Mouse (Mus musculus) layer of hippocampus, adult 18-20 months (tissue): ENCODE measurements around the gene Tbx6. TPM values are rescaled to one million over a fixed set of nuclear protein-coding genes. Genes with fewer than 3 reads are reported as not detected.

Source experiments
- DNase-seq, 2 experiments: peaks; one replicate each; pipeline ENCODE4 v3.0.0; 2022; ENCODE audit warnings: low spot score in 2 of 2
- total RNA-seq, 2 experiments: library from RNA; stranded (reverse); gene quantifications; 2 replicates each; pipeline ENCODE4 v1.2.3; 2021

The Tbx6 gene
- total RNA-seq, 2 experiments from 2014 or later: 0.56 to 0.64 TPM

GRCm38 (mm10) chr7:126809723-126810369 is 28.6 kb downstream of the Tbx6 start:
- DNase-seq: no peak

- DNase-seq: no peak
Observed at GRCm38 (mm10) chr7:126815726-126816222, 34.5 kb downstream of the Tbx6 start.

GRCm38 (mm10) chr7:126816494-126816893 is 35.2 kb downstream of the Tbx6 start:
- DNase-seq: no peak

- no peak for DNase-seq
Observed at GRCm38 (mm10) chr7:126817595-126817994, 36.3 kb downstream of the Tbx6 start.

- no peak for DNase-seq
Observed at GRCm38 (mm10) chr7:126818818-126819217, 37.5 kb downstream of the Tbx6 start.

GRCm38 (mm10) chr7:126821835-126822511 is 40.7 kb downstream of the Tbx6 start:
- peak; percentile 56 to 85 for DNase-seq

GRCm38 (mm10) chr7:126822741-126823140 is 41.5 kb downstream of the Tbx6 start:
- no peak for DNase-seq

- no peak for DNase-seq
Observed at GRCm38 (mm10) chr7:126823202-126823711, 42.0 kb downstream of the Tbx6 start.

GRCm38 (mm10) chr7:126823940-126824339 is 42.7 kb downstream of the Tbx6 start:
- DNase-seq: no peak

- no peak for DNase-seq
Observed at GRCm38 (mm10) chr7:126825403-126825802, 44.1 kb downstream of the Tbx6 start.

GRCm38 (mm10) chr7:126825952-126826351 is 44.7 kb downstream of the Tbx6 start:
- DNase-seq: no peak

- no peak for DNase-seq
Observed at GRCm38 (mm10) chr7:126831539-126831938, 50.3 kb downstream of the Tbx6 start, which contains the start of gene 4930451I11Rik. Gene 4930451I11Rik, minus strand, starts transcription at chr7:126831639.

GRCm38 (mm10) chr7:126832036-126832598 is 50.8 kb downstream of the Tbx6 start:
- DNase-seq: peak; percentile 72 to 86

GRCm38 (mm10) chr7:126833294-126833693 is 52.0 kb downstream of the Tbx6 start:
- DNase-seq: no peak

Other genes starting within 250 kb of the Tbx6 start
- 100 to 1,000 TPM; 180 to 184 TPM for gene Eif3c, start 215.1 kb upstream of the Tbx6 start, total RNA-seq
- gene Apobr, start 196.5 kb upstream of the Tbx6 start, total RNA-seq: under 1 TPM; 0.62 to 0.94 TPM
- 10 to 100 TPM; 27.5 to 32.1 TPM for gene Cln3, start 195.7 kb upstream of the Tbx6 start, total RNA-seq
- not detected for gene Il27, start 186.5 kb upstream of the Tbx6 start, total RNA-seq
- 1 to 10 TPM; 6.8 to 8.8 TPM for gene Nupr1, start 150.6 kb upstream of the Tbx6 start, total RNA-seq
- 10 to 100 TPM; 26.1 to 33.5 TPM for gene Sgf29, start 132.2 kb upstream of the Tbx6 start, total RNA-seq
- gene Sult1a1, start 105.1 kb upstream of the Tbx6 start, total RNA-seq: 10 to 100 TPM in 1 of 2 experiments, 1 to 10 TPM in 1; 9.5 to 11.6 TPM
- gene Bola2, start 86.1 kb upstream of the Tbx6 start, total RNA-seq: 100 to 1,000 TPM; 105 to 106 TPM
- gene Slx1b, start 85.7 kb upstream of the Tbx6 start, total RNA-seq: 10 to 100 TPM; 17.3 to 17.4 TPM
- 100 to 1,000 TPM; 121 to 122 TPM for gene Coro1a, start 73.7 kb upstream of the Tbx6 start, total RNA-seq
- gene Mapk3, start 21.9 kb upstream of the Tbx6 start, total RNA-seq: 100 to 1,000 TPM; 174 to 194 TPM
- 1 to 10 TPM; 2.2 to 4.6 TPM for gene Gdpd3, start 15.1 kb upstream of the Tbx6 start, total RNA-seq
- 100 to 1,000 TPM; 286 to 300 TPM for gene Ypel3, start 4.5 kb upstream of the Tbx6 start, total RNA-seq
- 10 to 100 TPM; 48.9 to 54.5 TPM for gene Ppp4c, start 11.0 kb downstream of the Tbx6 start, total RNA-seq
- gene Fam57b, start 16.2 kb downstream of the Tbx6 start, total RNA-seq: 10 to 100 TPM; 62.4 to 68.1 TPM
- gene 4930451I11Rik, start 50.2 kb downstream of the Tbx6 start, total RNA-seq: not detected
- 10 to 100 TPM; 15.8 to 18.5 TPM for gene Doc2a, start 65.9 kb downstream of the Tbx6 start, total RNA-seq
- 10 to 100 TPM; 25.8 to 30.9 TPM for gene Hirip3, start 80.5 kb downstream of the Tbx6 start, total RNA-seq
- 10 to 100 TPM; 48.4 to 55.6 TPM for gene Ino80e, start 80.9 kb downstream of the Tbx6 start, total RNA-seq
- 100 to 1,000 TPM; 156 to 160 TPM for gene Taok2, start 103.2 kb downstream of the Tbx6 start, total RNA-seq
- gene Tmem219, start 141.4 kb downstream of the Tbx6 start, total RNA-seq: 10 to 100 TPM; 18.4 to 23.1 TPM
- 100 to 1,000 TPM; 192 to 198 TPM for gene Kctd13, start 147.4 kb downstream of the Tbx6 start, total RNA-seq
- gene Asphd1, start 168.1 kb downstream of the Tbx6 start, total RNA-seq: 10 to 100 TPM; 33.3 to 33.7 TPM
- gene Sez6l2, start 169.1 kb downstream of the Tbx6 start, total RNA-seq: 100 to 1,000 TPM; 475 to 503 TPM
- gene Cdipt, start 194.4 kb downstream of the Tbx6 start, total RNA-seq: 100 to 1,000 TPM; 164 to 166 TPM
- gene Cdiptos, start 194.6 kb downstream of the Tbx6 start, total RNA-seq: not detected
- 10 to 100 TPM in 1 of 2 experiments, 1 to 10 TPM in 1; 8.5 to 10.0 TPM for gene Mvp, start 233.1 kb downstream of the Tbx6 start, total RNA-seq
- gene Pagr1b, start 235.0 kb downstream of the Tbx6 start, total RNA-seq: not detected
- gene Pagr1a, start 235.9 kb downstream of the Tbx6 start, total RNA-seq: 10 to 100 TPM; 16.7 to 17.4 TPM
- gene Gm42742, start 239.6 kb downstream of the Tbx6 start, total RNA-seq: 10 to 100 TPM; 61.2 to 65.1 TPM
- 100 to 1,000 TPM; 246 to 261 TPM for gene Prrt2, start 239.7 kb downstream of the Tbx6 start, total RNA-seq
- 100 to 1,000 TPM; 238 to 241 TPM for gene Maz, start 245.6 kb downstream of the Tbx6 start, total RNA-seq